Comparison of ENCODE assay signal across 10 mouse cellular contexts in the genomic region with DNA sequence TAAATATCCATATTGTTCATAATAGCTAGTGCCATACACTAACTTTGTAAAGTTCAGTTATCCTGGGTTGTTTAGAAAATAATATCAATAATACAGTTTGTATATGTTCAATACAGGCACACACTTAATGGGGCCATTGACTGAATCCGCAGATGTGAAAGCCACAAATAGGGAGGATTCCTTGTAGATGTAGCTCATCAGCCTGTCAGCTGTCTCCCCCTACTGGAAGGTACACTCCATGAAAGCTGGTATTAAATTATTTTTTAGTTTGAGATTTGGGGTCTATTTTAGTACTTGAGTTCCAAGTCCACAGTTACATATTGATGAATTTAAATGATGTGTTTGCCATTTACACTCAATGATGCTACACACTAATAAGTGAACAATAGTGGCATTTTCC. TPM values are rescaled to one million over a fixed set of nuclear protein-coding genes. Genes with fewer than 3 reads are reported as not detected.
DNase-seq lines count a peak whose midpoint lies in the region; ATAC-seq and TF ChIP-seq lines count a peak whose summit lies in the region.
"Had no signal": no experiment of that assay in that cellular context is flagged by ENCODE, and none has a peak within 500 bp of the region (broad histone marks: within the 10 kb centered on the region; RNA-seq: fewer than 3 reads in every experiment).

No protein-coding gene starts in this region.

- H3K4me3 ChIP-seq in embryonic facial prominence, embryonic 11.5 days (ENCODE audit: low read depth, low read length): no peak overlapping the region
- no peak overlapping the region for H3K4me3 ChIP-seq in embryonic facial prominence, embryonic 10.5 days
- H3K4me3 ChIP-seq in ES-E14 (ENCODE audit: insufficient read depth in 1 of 2, low read depth in 1 of 2, low read length in 2 of 2, poor library complexity in 1 of 2, severe bottlenecking in 1 of 2): no peak overlapping the region

- no peaks in the 10 kb centered on the region for H3K27me3 ChIP-seq in embryonic facial prominence, embryonic 11.5 days (ENCODE audit: control insufficient read depth, insufficient read depth, low read length)
- H3K27me3 ChIP-seq in embryonic facial prominence, embryonic 10.5 days (replicated peaks; ENCODE audit: low read depth, poor library complexity, severe bottlenecking): no peaks in the 10 kb centered on the region

- ATAC-seq in embryonic facial prominence, embryonic 11.5 days (replicated peaks; ENCODE audit: insufficient number of reproducible peaks, low FRiP score, low TSS enrichment, low read depth): no peak

- no peak overlapping the region for H3K27ac ChIP-seq in embryonic facial prominence, embryonic 11.5 days (replicated peaks; ENCODE audit: low read depth, low read length)
- H3K27ac ChIP-seq in embryonic facial prominence, embryonic 10.5 days (replicated peaks): no peak overlapping the region
- no peak overlapping the region for H3K27ac ChIP-seq in ES-E14 (ENCODE audit: insufficient read depth, low read depth, low read length, poor library complexity, severe bottlenecking)

- in situ Hi-C loops in ES-E14 (cut with MboI; ENCODE audit: low sequenced_read_pairs in 2 of 2, unreplicated experiment in 2 of 2): no loop called here

- intact Hi-C loops in left cerebral cortex, postnatal 14 days (cut with DNase I): no loop called here
- intact Hi-C loops in left cerebral cortex, postnatal 4 days (cut with DNase I): no loop called here

- peak; percentile 48 for DNase-seq in embryonic facial prominence, embryonic 11.5 days (ENCODE audit: low spot score)
- DNase-seq in embryonic facial prominence, embryonic 10.5 days (ENCODE audit: low spot score): no peak
- peak; percentile 39 to 50 for DNase-seq in left cerebral cortex, postnatal 14 days (ENCODE audit: low spot score in 2 of 2)
- DNase-seq in left cerebral cortex, postnatal 4 days: no peak
- DNase-seq in ES-E14 (ENCODE audit: low read depth, low spot score): peak; percentile 11
- peak; percentile 13 for DNase-seq in lung, postnatal 14 days
- DNase-seq in heart, adult 9 months (ENCODE audit: low spot score in 2 of 2): no peak
- DNase-seq in gastrocnemius, adult 18-20 months (ENCODE audit: low spot score): no peak

- H3K36me3 ChIP-seq in embryonic facial prominence, embryonic 11.5 days (replicated peaks; ENCODE audit: control insufficient read depth, insufficient read depth, low read depth, low read length): no peaks in the 10 kb centered on the region
- H3K36me3 ChIP-seq in embryonic facial prominence, embryonic 10.5 days (replicated peaks): no peaks in the 10 kb centered on the region
- no peaks in the 10 kb centered on the region for H3K36me3 ChIP-seq in ES-E14 (ENCODE audit: control insufficient read depth, insufficient read depth, low read length, poor library complexity, severe bottlenecking)

- 37% methylated on average over 1 of the region's 1 CpGs for WGBS in embryonic facial prominence, embryonic 11.5 days
- 43% methylated on average over 1 of the region's 1 CpGs for WGBS in embryonic facial prominence, embryonic 10.5 days

- H3K4me1 ChIP-seq in embryonic facial prominence, embryonic 11.5 days (ENCODE audit: control insufficient read depth, insufficient read depth, low read length): no peaks in the 10 kb centered on the region
- H3K4me1 ChIP-seq in embryonic facial prominence, embryonic 10.5 days: no peaks in the 10 kb centered on the region
- no peaks in the 10 kb centered on the region for H3K4me1 ChIP-seq in ES-E14 (ENCODE audit: control insufficient read depth in 2 of 2, insufficient read depth in 2 of 2, low read length in 2 of 2, poor library complexity in 1 of 2)

- no peak overlapping the region for H3K9ac ChIP-seq in embryonic facial prominence, embryonic 11.5 days (replicated peaks; ENCODE audit: low read length)
- H3K9ac ChIP-seq in ES-E14 (ENCODE audit: insufficient read depth, low read depth, low read length, poor library complexity, severe bottlenecking): no peak overlapping the region

- H3K9me3 ChIP-seq in embryonic facial prominence, embryonic 11.5 days (replicated peaks; ENCODE audit: control insufficient read depth, low read length): no peaks in the 10 kb centered on the region
- no peaks in the 10 kb centered on the region for H3K9me3 ChIP-seq in embryonic facial prominence, embryonic 10.5 days
- no peaks in the 10 kb centered on the region for H3K9me3 ChIP-seq in ES-E14 (ENCODE audit: control insufficient read depth, insufficient read depth, low read depth, low read length)

- no peak overlapping the region for H3K4me2 ChIP-seq in embryonic facial prominence, embryonic 11.5 days (ENCODE audit: low read depth, low read length)

TF ChIP-seq in ES-E14, 5 proteins besides CTCF, POLR2A, EP300 and RAD21:
- no peak for TF ChIP-seq ZNF384 (IDR thresholded peaks at IDR 0.05; ENCODE audit: low read depth, low read length)
- TF ChIP-seq ZC3H11A (IDR thresholded peaks at IDR 0.05; ENCODE audit: borderline replicate concordance, low read depth, low read length): peak; percentile 43; the same call in 1 of the 2 replicates
- TF ChIP-seq CHD2 (IDR thresholded peaks at IDR 0.05; ENCODE audit: low read depth, low read length): no peak
- TF ChIP-seq MAFK (IDR thresholded peaks at IDR 0.05; ENCODE audit: insufficient read depth, low read depth, low read length): no peak

RNA-seq across cellular contexts. Expression of a gene that starts 17.0 kb away (rescaled TPM):
- 0.21 and 0.28 TPM in 2 replicates for polyA plus RNA-seq in embryonic facial prominence, embryonic 11.5 days (2014; fragmentation: Nextera tagmentation; extraction: Ambion mirVana)
- polyA plus RNA-seq in embryonic facial prominence, embryonic 10.5 days (2016; fragmentation: Nextera tagmentation; extraction: Ambion mirVana): 0.15 and 0.21 TPM in 2 replicates
- total RNA-seq in left cerebral cortex, postnatal 14 days (2021): 1 to 10 TPM; 5.2 to 8.5 TPM
- total RNA-seq in left cerebral cortex, postnatal 4 days (2021): 1 to 10 TPM; 3.5 to 3.7 TPM
- total RNA-seq in ES-E14 (2012; rRNA removed): 0.09 and 0.11 TPM in 2 replicates
- total RNA-seq in gastrocnemius, adult 18-20 months (2021): not detected
- polyA plus RNA-seq: heart, embryonic 14.5 days had no signal

RNA-seq across cellular contexts. Expression of a gene that starts 22.6 kb away (rescaled TPM):
- 0.15 and 0.18 TPM in 2 replicates for polyA plus RNA-seq in embryonic facial prominence, embryonic 11.5 days (2014; fragmentation: Nextera tagmentation; extraction: Ambion mirVana)
- polyA plus RNA-seq in embryonic facial prominence, embryonic 10.5 days (2016; fragmentation: Nextera tagmentation; extraction: Ambion mirVana): 0.09 TPM in 1 of 2 replicates, not detected in the other
- under 1 TPM; 0.15 to 0.21 TPM for total RNA-seq in left cerebral cortex, postnatal 14 days (2021)
- total RNA-seq in left cerebral cortex, postnatal 4 days (2021): not detected
- total RNA-seq in ES-E14 (2012; rRNA removed): 0.21 and 0.27 TPM in 2 replicates
- total RNA-seq in gastrocnemius, adult 18-20 months (2021): not detected
- total RNA-seq: layer of hippocampus, postnatal 14 days had no signal
- polyA plus RNA-seq: heart, embryonic 14.5 days had no signal

RNA-seq across cellular contexts. Expression of a gene that starts 47.9 kb away (rescaled TPM):
- 94.9 and 116 TPM in 2 replicates for polyA plus RNA-seq in embryonic facial prominence, embryonic 11.5 days (2014; fragmentation: Nextera tagmentation; extraction: Ambion mirVana)
- polyA plus RNA-seq in embryonic facial prominence, embryonic 10.5 days (2016; fragmentation: Nextera tagmentation; extraction: Ambion mirVana): 88.6 and 91.5 TPM in 2 replicates
- total RNA-seq in left cerebral cortex, postnatal 14 days (2021): 100 to 1,000 TPM; 302 to 304 TPM
- total RNA-seq in left cerebral cortex, postnatal 4 days (2021): 100 to 1,000 TPM; 181 to 201 TPM
- 5.1 and 5.4 TPM in 2 replicates for total RNA-seq in ES-E14 (2012; rRNA removed)
- total RNA-seq in gastrocnemius, adult 18-20 months (2021): under 1 TPM; 0.18 to 0.47 TPM

Comparison
In these comparisons a context has a peak if more than half of its experiments do, and no peak if none do; other contexts are left out.
1. DNase-seq: peak in embryonic facial prominence, embryonic 11.5 days (single experiment), left cerebral cortex, postnatal 14 days (2 of 2), ES-E14 (single experiment) and lung, postnatal 14 days (single experiment); none in embryonic facial prominence, embryonic 10.5 days (single experiment), left cerebral cortex, postnatal 4 days (single experiment), heart, adult 9 months (0 of 2) and gastrocnemius, adult 18-20 months (single experiment).
2. RNA of a gene that starts 47.9 kb away (total RNA-seq): 302 to 304 TPM in left cerebral cortex, postnatal 14 days and 181 to 201 TPM in left cerebral cortex, postnatal 4 days; 5.1 to 5.4 TPM in ES-E14 and 0.18 to 0.47 TPM in gastrocnemius, adult 18-20 months; every median in the first group is over 10 times any median in the second.